8 mouse cellular contexts compared by ENCODE assay signal in genomic region chr8:119862749-119863148, GRCm38 (mm10). TPM values are rescaled to one million over a fixed set of nuclear protein-coding genes. Genes with fewer than 3 reads are reported as not detected.
DNase-seq lines count a peak whose midpoint lies in the region; ATAC-seq and TF ChIP-seq lines count a peak whose summit lies in the region.

No protein-coding gene starts in this region.

- no peaks in the 10 kb centered on the region for H3K4me1 ChIP-seq in cerebellum, adult 2 months (ENCODE audit: control insufficient read depth, insufficient read depth, low read length)
- no peaks in the 10 kb centered on the region for H3K4me1 ChIP-seq in neural tube, embryonic 11.5 days (ENCODE audit: control insufficient read depth, insufficient read depth, low read length)
- peaks cover 16% of the 10 kb centered on the region for H3K4me1 ChIP-seq in limb, embryonic 13.5 days
- 0 out of 2 replicates have a peak, but pooled peaks cover 2% of the 10 kb centered on the region for H3K4me1 ChIP-seq in stomach, postnatal 0 days (replicated peaks; ENCODE audit: control insufficient read depth, insufficient read depth)

- no peak for TF ChIP-seq CTCF in cerebellum, adult 2 months (IDR thresholded peaks at IDR 0.05; ENCODE audit: borderline replicate concordance, insufficient read depth, low read depth, low read length)
- no peak for TF ChIP-seq CTCF in stomach, postnatal 0 days (IDR thresholded peaks at IDR 0.05; ENCODE audit: low read depth)

- TF ChIP-seq EP300 in stomach, postnatal 0 days (optimal IDR thresholded peaks at IDR 0.05): no peak

- no peak overlapping the region for H3K27ac ChIP-seq in cerebellum, adult 2 months (ENCODE audit: insufficient read depth, low read length)
- no peak overlapping the region for H3K27ac ChIP-seq in neural tube, embryonic 11.5 days (ENCODE audit: low read depth, low read length)
- peak overlapping the region; percentile 33; the same call in 1 of the 2 replicates for H3K27ac ChIP-seq in limb, embryonic 13.5 days
- peak overlapping the region; percentile 84; the same call in 1 of the 2 replicates for H3K27ac ChIP-seq in stomach, postnatal 0 days (replicated peaks)

- no peaks in the 10 kb centered on the region for H3K36me3 ChIP-seq in neural tube, embryonic 11.5 days (ENCODE audit: control insufficient read depth, insufficient read depth, low read length)
- no peaks in the 10 kb centered on the region; the same call in none of the 2 replicates for H3K36me3 ChIP-seq in limb, embryonic 13.5 days
- H3K36me3 ChIP-seq in stomach, postnatal 0 days (ENCODE audit: control insufficient read depth, insufficient read depth, low read length): no peaks in the 10 kb centered on the region

- H3K9me3 ChIP-seq in neural tube, embryonic 11.5 days (ENCODE audit: control insufficient read depth, low read length): no peaks in the 10 kb centered on the region
- H3K9me3 ChIP-seq in limb, embryonic 13.5 days: no peaks in the 10 kb centered on the region
- H3K9me3 ChIP-seq in stomach, postnatal 0 days (ENCODE audit: control insufficient read depth, low read length): no peaks in the 10 kb centered on the region

- WGBS in cerebellum, adult 2 months: 40% methylated on average over 6 of the region's 6 CpGs
- 15% methylated on average over 6 of the region's 6 CpGs for WGBS in neural tube, embryonic 11.5 days
- 14% methylated on average over 6 of the region's 6 CpGs for WGBS in limb, embryonic 13.5 days
- 11% methylated on average over 6 of the region's 6 CpGs for WGBS in stomach, postnatal 0 days

- no peak for TF ChIP-seq POLR2A in cerebellum, adult 2 months (IDR thresholded peaks at IDR 0.05; ENCODE audit: borderline replicate concordance, insufficient read depth, low read length)

- no peak for ATAC-seq in neural tube, embryonic 11.5 days (ENCODE audit: insufficient read depth, low FRiP score, low TSS enrichment)
- no peak for ATAC-seq in limb, embryonic 13.5 days (ENCODE audit: low FRiP score, low read depth)
- no peak for ATAC-seq in stomach, postnatal 0 days (ENCODE audit: low FRiP score, low TSS enrichment)

- no peak for DNase-seq in cerebellum, adult 2 months
- no peak for DNase-seq in cerebellum, adult 9-11 months
- no peak for DNase-seq in neural tube, embryonic 11.5 days (ENCODE audit: low spot score)
- DNase-seq in neural tube, embryonic 10.5 days (ENCODE audit: extremely low spot score, low spot score): no peak
- DNase-seq in stomach, postnatal 0 days (ENCODE audit: low spot score): no peak
- no peak for DNase-seq in left cerebral cortex, postnatal 14 days (ENCODE audit: low spot score in 2 of 2)
- DNase-seq in embryo, embryonic 11 days: no peak

- H3K27me3 ChIP-seq in cerebellum, adult 2 months (ENCODE audit: control insufficient read depth, insufficient read depth, low read length): no peaks in the 10 kb centered on the region
- 0 out of 2 replicates have a peak, but pooled peaks cover 3% of the 10 kb centered on the region for H3K27me3 ChIP-seq in neural tube, embryonic 11.5 days (ENCODE audit: control insufficient read depth, insufficient read depth, low read length)
- H3K27me3 ChIP-seq in limb, embryonic 13.5 days: peaks cover 20% of the 10 kb centered on the region
- H3K27me3 ChIP-seq in stomach, postnatal 0 days (ENCODE audit: control insufficient read depth, insufficient read depth, low read length): no peaks in the 10 kb centered on the region

- H3K4me3 ChIP-seq in cerebellum, adult 2 months (replicated peaks; ENCODE audit: insufficient read depth, low read depth, low read length): peak overlapping the region; percentile 81
- H3K4me3 ChIP-seq in neural tube, embryonic 11.5 days (ENCODE audit: low read depth, low read length): peak overlapping the region; percentile 65
- H3K4me3 ChIP-seq in limb, embryonic 13.5 days: peak overlapping the region; percentile 75
- peak overlapping the region; percentile 83 for H3K4me3 ChIP-seq in stomach, postnatal 0 days (ENCODE audit: low read depth, low read length)

- peak overlapping the region; percentile 64 for H3K4me2 ChIP-seq in neural tube, embryonic 11.5 days (ENCODE audit: low read depth)
- peak overlapping the region; percentile 92 for H3K4me2 ChIP-seq in limb, embryonic 13.5 days (replicated peaks)
- peak overlapping the region; percentile 86 for H3K4me2 ChIP-seq in stomach, postnatal 0 days (replicated peaks; ENCODE audit: low read depth)

- intact Hi-C loops in left cerebral cortex, postnatal 14 days (cut with DNase I): no loop called here

- H3K9ac ChIP-seq in neural tube, embryonic 11.5 days (ENCODE audit: low read length): peak overlapping the region; percentile 71
- H3K9ac ChIP-seq in limb, embryonic 13.5 days: peak overlapping the region; percentile 76
- peak overlapping the region; percentile 85 for H3K9ac ChIP-seq in stomach, postnatal 0 days (ENCODE audit: low read length)

RNA-seq across cellular contexts. Expression of gene Klhl36, which starts 0.7 kb away (rescaled TPM):
- polyA plus RNA-seq in cerebellum, adult 2 months (2012; rRNA removed): 12.7 and 15.3 TPM in 2 replicates
- polyA plus RNA-seq in neural tube, embryonic 11.5 days (2014; fragmentation: Nextera tagmentation; extraction: Ambion mirVana): 7.8 and 8.9 TPM in 2 replicates
- 10.4 and 10.5 TPM in 2 replicates for polyA plus RNA-seq in limb, embryonic 13.5 days (2015; fragmentation: Nextera tagmentation; extraction: Ambion mirVana)
- 9.0 and 10.0 TPM in 2 replicates for polyA plus RNA-seq in stomach, postnatal 0 days (2015; fragmentation: Nextera tagmentation; extraction: Ambion mirVana)
- total RNA-seq in left cerebral cortex, postnatal 14 days (2021): 1 to 10 TPM; 6.0 to 7.3 TPM

RNA-seq across cellular contexts. Expression of gene Cotl1, which starts 22.4 kb away (rescaled TPM):
- 149 and 156 TPM in 2 replicates for polyA plus RNA-seq in cerebellum, adult 2 months (2012; rRNA removed)
- polyA plus RNA-seq in neural tube, embryonic 11.5 days (2014; fragmentation: Nextera tagmentation; extraction: Ambion mirVana): 574 and 631 TPM in 2 replicates
- 64.0 and 67.8 TPM in 2 replicates for polyA plus RNA-seq in limb, embryonic 13.5 days (2015; fragmentation: Nextera tagmentation; extraction: Ambion mirVana)
- polyA plus RNA-seq in stomach, postnatal 0 days (2015; fragmentation: Nextera tagmentation; extraction: Ambion mirVana): 100 and 106 TPM in 2 replicates
- 10 to 100 TPM; 65.0 to 67.4 TPM for total RNA-seq in left cerebral cortex, postnatal 14 days (2021)

RNA-seq across cellular contexts. Expression of gene Usp10, which starts 47.4 kb away (rescaled TPM):
- polyA plus RNA-seq in cerebellum, adult 2 months (2012; rRNA removed): 96.4 and 110 TPM in 2 replicates
- 154 and 181 TPM in 2 replicates for polyA plus RNA-seq in neural tube, embryonic 11.5 days (2014; fragmentation: Nextera tagmentation; extraction: Ambion mirVana)
- polyA plus RNA-seq in limb, embryonic 13.5 days (2015; fragmentation: Nextera tagmentation; extraction: Ambion mirVana): 142 and 145 TPM in 2 replicates
- 54.5 and 57.2 TPM in 2 replicates for polyA plus RNA-seq in stomach, postnatal 0 days (2015; fragmentation: Nextera tagmentation; extraction: Ambion mirVana)
- total RNA-seq in left cerebral cortex, postnatal 14 days (2021): 10 to 100 TPM; 82.2 to 95.2 TPM

RNA-seq across cellular contexts. Expression of gene Gm20388, which starts 47.9 kb away (rescaled TPM):
- 18.7 and 24.4 TPM in 2 replicates for polyA plus RNA-seq in cerebellum, adult 2 months (2012; rRNA removed)
- not detected in 2 replicates for polyA plus RNA-seq in neural tube, embryonic 11.5 days (2014; fragmentation: Nextera tagmentation; extraction: Ambion mirVana)
- polyA plus RNA-seq in limb, embryonic 13.5 days (2015; fragmentation: Nextera tagmentation; extraction: Ambion mirVana): 3.2 and 7.1 TPM in 2 replicates
- polyA plus RNA-seq in stomach, postnatal 0 days (2015; fragmentation: Nextera tagmentation; extraction: Ambion mirVana): not detected in 2 replicates
- 1 to 10 TPM; 2.8 to 7.3 TPM for total RNA-seq in left cerebral cortex, postnatal 14 days (2021)

Comparison
In these comparisons a context has a peak if more than half of its experiments do, and no peak if none do; other contexts are left out.
1. H3K27ac ChIP-seq: peak in limb, embryonic 13.5 days (single experiment) and stomach, postnatal 0 days (single experiment); none in cerebellum, adult 2 months (single experiment) and neural tube, embryonic 11.5 days (single experiment).
2. Peak in every context shown above with its lines, with median percentiles within 50 percentile points of each other: H3K4me3 ChIP-seq, H3K4me2 ChIP-seq and H3K9ac ChIP-seq.